Mouse (Mus musculus) heart, adult 2 months (tissue): ENCODE data around the gene Dnase2b. TPM values are rescaled to one million over a fixed set of nuclear protein-coding genes. Genes with fewer than 3 reads are reported as not detected.

ENCODE experiments used
- DNase-seq, 2 experiments: peaks; one replicate each; pipeline ENCODE4 v3.0.0; 2021
- H3K27ac ChIP-seq: fragments of 200-600 bp; 2 replicates; pipeline ENCODE4 v1.8.1; 2022
- H3K27me3 ChIP-seq: fragments of 200-500 bp; 2 replicates; pipeline ENCODE4 v1.6.1; 2012; ENCODE audit warnings: mild to moderate bottlenecking, low read length, inconsistent platforms, mixed read lengths; ENCODE audit not compliant: control insufficient read depth, insufficient read depth
- H3K36me3 ChIP-seq: fragments of 200-500 bp; 2 replicates; pipeline ENCODE4 v1.6.1; 2012; ENCODE audit warnings: low read length, inconsistent platforms; ENCODE audit not compliant: control insufficient read depth, insufficient read depth
- H3K4me1 ChIP-seq: fragments of 200-500 bp; 2 replicates; pipeline ENCODE4 v1.6.1; 2011; ENCODE audit warnings: low read length; ENCODE audit not compliant: control insufficient read depth, insufficient read depth
- H3K4me3 ChIP-seq: fragments of 200-600 bp; 2 replicates; pipeline ENCODE4 v1.8.1; 2022
- H3K79me2 ChIP-seq: fragments of 200-500 bp; replicated peaks from 2 replicates; pipeline ENCODE4 v1.6.1; 2012; ENCODE audit warnings: mild to moderate bottlenecking, inconsistent platforms, low read length, moderate library complexity, mixed read lengths; ENCODE audit not compliant: control insufficient read depth, insufficient read depth
- H3K9ac ChIP-seq: fragments of 200-500 bp; 2 replicates; pipeline ENCODE4 v1.6.1; 2012; ENCODE audit warnings: low read depth, mild to moderate bottlenecking, control low read depth, inconsistent platforms, low read length, mixed read lengths
- CTCF ChIP-seq: fragments of 200-600 bp; IDR thresholded peaks from 2 replicates; pipeline ENCODE4 v1.8.1; 2022; ENCODE audit warnings: antibody characterized with exemption, mild to moderate bottlenecking, moderate library complexity
- EP300 ChIP-seq: fragments of 200-500 bp; IDR thresholded peaks from 2 replicates; pipeline ENCODE4 v1.6.1; 2011; ENCODE audit warnings: low read depth, low read length, control low read depth; ENCODE audit not compliant: insufficient read depth
- POLR2A ChIP-seq: fragments of 200-500 bp; IDR thresholded peaks from 2 replicates; pipeline ENCODE4 v1.6.1; 2011; ENCODE audit warnings: mild to moderate bottlenecking, low read depth, low read length, control low read depth; ENCODE audit not compliant: insufficient read depth
- WGBS: fragments of 180-500 bp; shearing (Covaris S2); methylation state at CpG from one replicate; pipeline ENCODE4 v1.1.7; 2018; 5-methylcytosine and 5-hydroxymethylcytosine counted together
- intact Hi-C: fragments of 180-260 bp; cut with DNase I; formaldehyde crosslinking; loops from one replicate; pipeline ENCODE4 v1.15.1; 2025
- polyA plus RNA-seq: library from polyadenylated mRNA; depleted of rRNA; stranded (reverse); fragments of >200 nt; gene quantifications from 2 replicates; pipeline ENCODE4 v1.2.3, GENCODE M21; 2012
- total RNA-seq, 2 experiments: library from RNA; stranded (reverse); gene quantifications; 2 replicates each; pipeline ENCODE4 v1.2.3; 2021

Gene Dnase2b
- total and polyA plus RNA-seq, 3 experiments: not detected

GRCm38 (mm10) chr3:146610322-146610721 is 5.1 kb downstream of the Dnase2b start:
- no peaks in the 10 kb centered on the region; the same call in none of the 2 replicates for H3K4me1 ChIP-seq
- H3K36me3 ChIP-seq: no peaks in the 10 kb centered on the region
- no peak overlapping the region for H3K4me3 ChIP-seq
- 65% methylated on average over 10 of the region's 10 CpGs for WGBS
- TF ChIP-seq EP300: no peak
- no peak for TF ChIP-seq POLR2A
- no peak for TF ChIP-seq CTCF
- H3K9ac ChIP-seq: no peak overlapping the region
- H3K27me3 ChIP-seq: no peaks in the 10 kb centered on the region
- no peak overlapping the region for H3K27ac ChIP-seq
- H3K79me2 ChIP-seq: no peaks in the 10 kb centered on the region
- DNase-seq: no peak
- intact Hi-C loops: no loop called here

DNA sequence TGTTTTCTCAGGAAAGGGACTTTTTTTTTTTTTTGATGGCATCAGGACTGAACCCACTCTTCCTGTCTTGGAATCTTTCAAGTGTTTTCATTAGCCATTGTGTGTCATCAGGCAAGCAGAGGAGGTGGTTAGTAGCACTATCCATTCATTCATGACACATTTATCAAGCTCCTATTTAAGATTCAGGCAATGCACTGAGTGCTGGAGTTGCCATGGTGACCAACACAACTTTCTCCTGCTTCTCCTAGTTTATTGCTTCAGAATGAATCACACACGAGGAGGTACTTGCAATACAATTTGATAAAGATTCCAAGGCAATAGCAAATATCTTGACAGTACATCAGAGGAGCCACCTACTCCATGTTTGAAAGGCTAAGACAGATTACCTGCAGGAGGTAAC is 8.0 kb downstream of the Dnase2b start:
- DNase-seq: no peak
- WGBS: 51% methylated on average over 1 of the region's 1 CpGs
- Histone ChIP-seq H3K9ac (no peak overlapping the region), H3K27me3 (no peaks in the 10 kb centered on the region), H3K4me3 (no peak overlapping the region), H3K36me3 (no peaks in the 10 kb centered on the region), H3K4me1 (no peaks in the 10 kb centered on the region; the same call in none of the 2 replicates), H3K27ac (no peak overlapping the region), H3K79me2 (no peaks in the 10 kb centered on the region)
- intact Hi-C loops: no loop called here
- TF ChIP-seq POLR2A (no peak), CTCF (no peak), EP300 (no peak)

DNA sequence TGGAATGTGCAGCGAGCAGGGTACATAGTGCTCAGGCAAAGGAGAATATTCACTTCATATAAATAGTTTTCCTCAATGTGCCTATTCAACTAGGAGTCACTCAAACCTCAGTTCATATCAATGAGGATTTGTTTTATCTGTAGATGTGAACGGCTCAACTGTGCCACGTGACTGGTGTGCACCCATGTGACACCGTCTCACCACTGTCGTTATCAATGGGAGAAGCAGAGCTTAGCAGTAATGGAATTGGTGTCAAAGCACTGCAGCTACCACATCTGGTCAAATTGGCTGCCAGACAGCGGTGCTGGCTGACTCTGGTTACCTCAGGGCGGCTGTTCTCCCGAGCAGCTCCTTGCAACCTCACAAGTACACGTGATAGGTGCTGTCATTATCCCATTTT is 10.7 kb downstream of the Dnase2b start:
- 67% methylated on average over 9 of the region's 9 CpGs for WGBS
- H3K4me1 ChIP-seq: no peaks in the 10 kb centered on the region
- no peak for DNase-seq
- H3K79me2 ChIP-seq: no peaks in the 10 kb centered on the region
- intact Hi-C loops: no loop called here
- H3K27me3 ChIP-seq: no peaks in the 10 kb centered on the region
- no peak overlapping the region for H3K4me3 ChIP-seq
- no peak overlapping the region for H3K9ac ChIP-seq
- H3K27ac ChIP-seq: no peak overlapping the region
- no peaks in the 10 kb centered on the region for H3K36me3 ChIP-seq
- TF ChIP-seq CTCF (no peak), POLR2A (no peak), EP300 (no peak)

DNA sequence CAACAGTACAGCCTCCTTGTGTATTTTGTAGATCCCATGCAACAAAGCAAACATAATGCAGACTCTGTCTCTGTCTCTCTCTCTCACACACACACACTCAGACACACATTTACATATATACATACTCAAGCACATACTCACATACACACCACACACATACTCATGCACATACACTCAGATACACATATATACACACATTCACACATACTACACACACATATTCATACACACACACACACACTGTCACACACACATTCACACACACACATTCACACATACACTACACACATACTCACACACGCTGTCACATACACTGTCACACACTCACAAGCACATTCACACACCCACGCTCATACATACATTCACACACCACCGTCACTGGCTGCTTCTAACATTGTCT is 12.9 kb downstream of the Dnase2b start:
- no peaks in the 10 kb centered on the region for H3K79me2 ChIP-seq
- no peak overlapping the region for H3K4me3 ChIP-seq
- no peaks in the 10 kb centered on the region for H3K27me3 ChIP-seq
- no peaks in the 10 kb centered on the region for H3K36me3 ChIP-seq
- no peak overlapping the region for H3K27ac ChIP-seq
- TF ChIP-seq EP300 (no peak), CTCF (no peak), POLR2A (no peak)
- no peak for DNase-seq
- no peak overlapping the region for H3K9ac ChIP-seq
- no peaks in the 10 kb centered on the region for H3K4me1 ChIP-seq
- 89% methylated on average over 3 of the region's 3 CpGs for WGBS
- intact Hi-C loops: no loop called here

GRCm38 (mm10) chr3:146601205-146601604 is 14.2 kb downstream of the Dnase2b start:
- no peak overlapping the region for H3K27ac ChIP-seq
- intact Hi-C loops: no loop called here
- no peaks in the 10 kb centered on the region for H3K36me3 ChIP-seq
- no peaks in the 10 kb centered on the region for H3K27me3 ChIP-seq
- DNase-seq: no peak
- TF ChIP-seq POLR2A: no peak
- no peak for TF ChIP-seq EP300
- no peak for TF ChIP-seq CTCF
- H3K9ac ChIP-seq: no peak overlapping the region
- H3K4me3 ChIP-seq: no peak overlapping the region
- no peaks in the 10 kb centered on the region for H3K79me2 ChIP-seq
- 59% methylated on average over 2 of the region's 2 CpGs for WGBS
- no peaks in the 10 kb centered on the region for H3K4me1 ChIP-seq

DNA sequence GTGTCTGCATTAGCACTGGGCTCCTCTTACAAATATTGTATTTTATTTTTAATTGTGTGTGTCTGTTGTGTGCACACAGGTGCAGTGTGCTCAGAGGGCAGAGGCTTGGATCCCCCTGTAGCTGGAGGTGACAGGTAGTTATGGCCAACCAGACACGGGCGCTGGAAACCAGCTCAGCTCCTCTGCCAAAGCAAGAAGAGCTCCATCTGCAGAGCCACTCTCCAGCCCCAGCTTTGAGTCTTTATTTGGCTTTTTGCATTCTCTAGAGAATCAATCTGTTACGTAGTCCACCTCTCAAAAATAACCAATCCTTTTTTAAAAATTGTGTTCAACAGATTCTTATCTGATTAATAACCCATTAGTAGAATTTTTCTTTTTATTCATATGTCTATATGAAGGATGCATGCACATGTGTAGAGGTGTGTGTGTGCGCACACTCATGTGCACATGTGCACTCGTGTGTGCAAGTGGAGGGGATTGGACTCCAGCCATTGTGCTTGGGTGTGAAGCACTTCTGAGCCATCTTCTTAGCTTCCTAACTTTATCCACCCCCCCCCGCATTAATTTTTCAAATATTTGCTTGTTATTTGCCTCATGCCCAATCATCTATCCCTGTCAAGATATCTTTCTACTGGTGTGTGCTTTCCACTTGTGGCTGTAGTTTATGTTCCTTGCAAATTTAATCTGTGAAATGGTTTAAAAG is 16.0 kb downstream of the Dnase2b start:
- DNase-seq: no peak
- H3K27me3 ChIP-seq: no peaks in the 10 kb centered on the region
- TF ChIP-seq POLR2A (no peak), EP300 (no peak), CTCF (no peak)
- no peak overlapping the region for H3K9ac ChIP-seq
- WGBS: 78% methylated on average over 6 of the region's 6 CpGs
- no peaks in the 10 kb centered on the region for H3K4me1 ChIP-seq
- H3K4me3 ChIP-seq: no peak overlapping the region
- no peaks in the 10 kb centered on the region for H3K36me3 ChIP-seq
- no peak overlapping the region for H3K27ac ChIP-seq
- H3K79me2 ChIP-seq: no peaks in the 10 kb centered on the region
- intact Hi-C loops: no loop called here
